Mouse (Mus musculus) liver, embryonic 12.5 days (tissue): Measurements from ENCODE around the gene Pdcd1lg2. TPM values are rescaled to one million over a fixed set of nuclear protein-coding genes. Genes with fewer than 3 reads are reported as not detected.

ENCODE experiments used
- ATAC-seq: fragments of 200-750 bp; cut with Nextera tagmentation; 2 replicates; pipeline ENCODE4 v1.8.0; 2017; ENCODE audit warnings: moderate number of reproducible peaks, mild to moderate bottlenecking, moderate library complexity
- H3K27ac ChIP-seq: fragments of 300-500 bp; sonication (generic); 2 replicates; pipeline ENCODE4 v1.5.1; 2016; ENCODE audit warnings: mild to moderate bottlenecking
- H3K27me3 ChIP-seq: fragments of 300-500 bp; sonication (generic); replicated peaks from 2 replicates; pipeline ENCODE4 v1.6.1; 2016; ENCODE audit warnings: mild to moderate bottlenecking, moderate library complexity
- H3K36me3 ChIP-seq: fragments of 300-500 bp; sonication (generic); 2 replicates; pipeline ENCODE4 v1.6.1; 2016; ENCODE audit warnings: mild to moderate bottlenecking, moderate library complexity
- H3K4me1 ChIP-seq: fragments of 300-500 bp; sonication (generic); 2 replicates; pipeline ENCODE4 v1.6.1; 2016
- H3K4me2 ChIP-seq: fragments of 300-500 bp; sonication (generic); 2 replicates; pipeline ENCODE4 v1.6.1; 2016; ENCODE audit warnings: mild to moderate bottlenecking, moderate library complexity
- H3K4me3 ChIP-seq: fragments of 300-500 bp; sonication (generic); 2 replicates; pipeline ENCODE4 v1.5.1; 2016; ENCODE audit warnings: mild to moderate bottlenecking, moderate library complexity
- H3K9ac ChIP-seq: fragments of 300-500 bp; sonication (generic); 2 replicates; pipeline ENCODE4 v1.6.1; 2016; ENCODE audit warnings: mild to moderate bottlenecking, moderate library complexity
- H3K9me3 ChIP-seq: fragments of 300-500 bp; sonication (generic); replicated peaks from 2 replicates; pipeline ENCODE4 v1.6.1; 2016; ENCODE audit warnings: mild to moderate bottlenecking, moderate library complexity
- WGBS: fragments of 180-500 bp; shearing (Covaris S2); methylation state at CpG from one replicate; pipeline ENCODE4 v1.1.7; 2016; ENCODE audit not compliant: insufficient replicate concordance; 5-methylcytosine and 5-hydroxymethylcytosine counted together
- polyA plus RNA-seq: library from polyadenylated mRNA; unstranded; fragments of >200 nt; fragmentation: Nextera tagmentation; extraction: Ambion mirVana; gene quantifications from 2 replicates; pipeline ENCODE4 v1.2.1, GENCODE M21; 2016

The Pdcd1lg2 gene
- polyA plus RNA-seq, 1 experiment from 2014 or later, result 0.17 TPM

DNA sequence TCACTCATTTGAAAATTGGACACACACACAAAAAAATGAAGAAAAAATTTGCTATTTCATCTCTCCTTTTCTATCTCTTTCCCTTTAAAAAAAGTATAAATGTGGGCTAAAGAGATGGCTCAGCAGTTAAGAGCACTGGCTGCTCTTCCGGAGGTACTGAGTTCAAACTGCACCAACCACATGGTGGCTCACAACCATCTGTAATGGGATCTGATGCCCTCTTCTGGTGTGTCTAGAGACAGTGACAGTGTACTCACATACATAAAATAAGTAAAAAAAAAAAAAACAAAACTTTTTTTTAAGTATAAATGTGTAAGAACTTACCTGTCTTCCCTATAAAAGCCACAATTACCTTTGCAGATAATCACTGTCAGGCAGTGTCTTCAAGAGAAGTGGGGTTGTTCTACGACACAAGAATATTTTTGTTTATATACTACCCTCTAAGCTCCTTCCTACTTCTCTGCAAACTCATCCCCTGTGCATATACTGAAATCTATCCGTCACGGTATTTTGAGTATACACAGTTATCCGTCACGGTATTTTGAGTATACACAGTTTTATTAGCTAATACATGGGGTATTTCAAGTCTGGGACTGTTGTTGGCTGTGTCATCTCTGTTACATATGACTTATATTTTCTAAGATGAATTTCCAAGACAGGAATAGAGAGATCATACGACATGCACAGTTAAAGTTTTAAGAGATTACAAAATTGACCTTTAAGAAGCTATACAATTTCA lies 40.0 kb upstream of the Pdcd1lg2 start:
- Histone ChIP-seq H3K36me3 (no peaks in the 10 kb centered on the region), H3K27ac (no peak overlapping the region), H3K9ac (no peak overlapping the region), H3K27me3 (no peaks in the 10 kb centered on the region), H3K9me3 (no peaks in the 10 kb centered on the region), H3K4me2 (no peak overlapping the region), H3K4me3 (no peak overlapping the region), H3K4me1 (peaks cover 44% of the 10 kb centered on the region)
- WGBS, result 76% methylated on average over 7 of the region's 7 CpGs
- ATAC-seq, result no peak

DNA sequence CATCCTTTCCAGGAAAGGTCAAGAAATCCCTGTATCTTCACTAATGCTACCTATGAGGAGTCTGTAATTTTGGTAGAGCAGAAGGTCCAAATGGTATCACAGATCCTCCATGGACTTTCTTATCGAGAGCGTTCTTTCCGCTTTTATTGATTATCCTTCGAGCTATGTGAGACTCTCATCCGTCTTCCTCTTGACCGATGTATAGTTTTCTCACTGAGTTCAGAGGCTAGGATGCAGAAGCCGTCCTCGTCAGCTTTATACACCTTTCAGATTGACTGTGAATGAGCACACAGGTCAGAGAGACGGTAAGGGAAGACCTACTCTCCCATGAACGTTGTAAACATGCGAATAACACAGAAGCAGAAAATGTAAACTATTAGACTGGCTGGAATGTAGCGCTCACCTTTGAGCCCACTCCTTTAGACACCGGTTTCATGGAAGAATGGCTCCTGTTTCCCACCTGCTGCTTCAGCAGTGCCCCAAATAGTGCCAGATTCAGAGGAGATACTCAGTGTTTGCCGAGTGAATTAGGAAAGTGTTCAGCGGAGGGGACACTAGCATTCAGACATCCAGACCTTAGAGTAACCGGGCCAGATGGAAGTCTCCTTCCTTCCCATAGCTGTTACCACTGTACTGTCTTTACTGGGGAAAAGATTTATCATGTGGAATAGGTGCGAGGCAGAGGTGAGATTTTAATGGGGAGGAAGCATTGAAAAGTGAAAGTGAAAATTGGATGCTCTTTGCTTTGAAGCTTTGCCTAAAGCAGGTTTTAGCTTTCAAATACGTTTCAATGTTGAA lies 39.2 kb upstream of the Pdcd1lg2 start:
- peak overlapping the region; percentile 51 for H3K4me2 ChIP-seq
- H3K27ac ChIP-seq, result no peak overlapping the region
- 69% methylated on average over 18 of the region's 18 CpGs for whole genome bisulfite sequencing
- H3K4me1 ChIP-seq, result peaks cover 37% of the 10 kb centered on the region
- H3K27me3 ChIP-seq, result no peaks in the 10 kb centered on the region
- H3K9ac ChIP-seq, result no peak overlapping the region
- H3K4me3 ChIP-seq, result peak overlapping the region; percentile 22; the same call in 1 of the 2 replicates
- no peaks in the 10 kb centered on the region for H3K9me3 ChIP-seq
- no peaks in the 10 kb centered on the region for H3K36me3 ChIP-seq
- ATAC-seq, result no peak

DNA sequence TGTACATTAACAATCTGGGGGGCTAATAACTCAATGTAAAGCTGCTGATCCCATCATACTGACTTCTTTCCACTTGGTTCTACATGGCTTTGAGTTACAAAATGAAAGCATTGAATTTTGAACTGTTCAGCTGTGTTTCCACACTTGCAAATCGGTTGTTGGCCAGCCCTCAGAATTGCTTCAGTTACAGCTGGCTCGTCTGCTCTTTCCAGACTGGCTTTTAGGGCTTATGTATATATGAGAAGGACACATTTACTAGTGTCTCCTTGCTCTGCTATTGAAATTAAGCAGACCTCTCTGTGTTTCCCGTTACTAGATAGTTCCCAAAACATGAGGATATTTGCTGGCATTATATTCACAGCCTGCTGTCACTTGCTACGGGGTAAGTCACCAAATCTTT lies 38.6 kb upstream of the Pdcd1lg2 start:
- no peak overlapping the region for H3K27ac ChIP-seq
- no peak overlapping the region for H3K9ac ChIP-seq
- H3K4me2 ChIP-seq, result peak overlapping the region; percentile 51
- peaks cover 33% of the 10 kb centered on the region for H3K4me1 ChIP-seq
- 64% methylated on average over 4 of the region's 4 CpGs for WGBS
- H3K27me3 ChIP-seq, result no peaks in the 10 kb centered on the region
- H3K36me3 ChIP-seq, result no peaks in the 10 kb centered on the region
- peak overlapping the region; percentile 22; the same call in 1 of the 2 replicates for H3K4me3 ChIP-seq
- H3K9me3 ChIP-seq, result no peaks in the 10 kb centered on the region
- no peak for ATAC-seq

GRCm38 (mm10) chr19:29372621-29373020 lies 38.1 kb upstream of the Pdcd1lg2 start:
- peaks cover 29% of the 10 kb centered on the region for H3K4me1 ChIP-seq
- no peak overlapping the region for H3K27ac ChIP-seq
- 70% methylated on average over 3 of the region's 3 CpGs for WGBS
- no peak overlapping the region for H3K9ac ChIP-seq
- H3K4me2 ChIP-seq, result no peak overlapping the region
- H3K4me3 ChIP-seq, result no peak overlapping the region
- H3K9me3 ChIP-seq, result no peaks in the 10 kb centered on the region
- ATAC-seq, result no peak
- no peaks in the 10 kb centered on the region for H3K27me3 ChIP-seq
- no peaks in the 10 kb centered on the region for H3K36me3 ChIP-seq

DNA sequence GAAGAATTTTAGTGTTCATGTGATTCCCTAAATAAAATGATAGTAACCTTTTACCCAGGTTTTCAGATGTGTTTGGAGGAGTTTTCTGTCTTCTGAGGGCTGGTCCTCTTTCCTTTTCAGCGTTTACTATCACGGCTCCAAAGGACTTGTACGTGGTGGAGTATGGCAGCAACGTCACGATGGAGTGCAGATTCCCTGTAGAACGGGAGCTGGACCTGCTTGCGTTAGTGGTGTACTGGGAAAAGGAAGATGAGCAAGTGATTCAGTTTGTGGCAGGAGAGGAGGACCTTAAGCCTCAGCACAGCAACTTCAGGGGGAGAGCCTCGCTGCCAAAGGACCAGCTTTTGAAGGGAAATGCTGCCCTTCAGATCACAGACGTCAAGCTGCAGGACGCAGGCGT lies 37.3 kb upstream of the Pdcd1lg2 start:
- H3K36me3 ChIP-seq, result no peaks in the 10 kb centered on the region
- H3K4me3 ChIP-seq, result no peak overlapping the region
- H3K9me3 ChIP-seq, result no peaks in the 10 kb centered on the region
- no peak overlapping the region for H3K27ac ChIP-seq
- no peaks in the 10 kb centered on the region for H3K27me3 ChIP-seq
- H3K9ac ChIP-seq, result no peak overlapping the region
- no peak overlapping the region for H3K4me2 ChIP-seq
- H3K4me1 ChIP-seq, result peaks cover 21% of the 10 kb centered on the region
- 73% methylated on average over 11 of the region's 11 CpGs for WGBS
- no peak for ATAC-seq

- Histone ChIP-seq H3K9me3 (no peaks in the 10 kb centered on the region), H3K4me3 (no peak overlapping the region), H3K27ac (no peak overlapping the region), H3K27me3 (no peaks in the 10 kb centered on the region), H3K9ac (no peak overlapping the region), H3K4me2 (no peak overlapping the region), H3K4me1 (peaks cover 14% of the 10 kb centered on the region), H3K36me3 (no peaks in the 10 kb centered on the region)
- 81% methylated on average over 9 of the region's 9 CpGs for WGBS
- ATAC-seq, result no peak
Observed at GRCm38 (mm10) chr19:29374947-29375346, 35.8 kb upstream of the Pdcd1lg2 start.

DNA sequence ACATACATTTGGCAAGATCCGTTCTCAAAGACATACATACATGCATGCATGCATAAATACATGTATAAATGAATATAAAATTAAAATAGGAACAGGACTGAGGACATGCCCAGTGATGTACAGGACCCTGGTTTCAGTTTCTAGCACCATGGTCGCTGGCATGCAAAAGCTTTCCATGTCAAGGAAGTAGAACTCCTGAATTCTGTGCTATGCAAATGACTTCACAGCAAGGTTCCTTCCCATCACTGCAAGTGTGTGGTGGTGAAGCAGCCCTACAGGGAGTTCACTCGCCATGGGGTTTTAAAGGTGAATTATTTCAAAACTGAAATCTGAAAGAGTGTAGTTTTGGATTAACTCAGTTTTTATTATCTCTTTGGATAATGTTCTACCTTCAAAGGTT lies 34.3 kb upstream of the Pdcd1lg2 start:
- peaks cover 12% of the 10 kb centered on the region for H3K4me1 ChIP-seq
- no peak for ATAC-seq
- 67% methylated on average over 3 of the region's 3 CpGs for WGBS

GRCm38 (mm10) chr19:29379839-29380603 lies 30.7 kb upstream of the Pdcd1lg2 start:
- WGBS, result 80% methylated on average over 14 of the region's 14 CpGs
- Histone ChIP-seq H3K9me3 (no peaks in the 10 kb centered on the region), H3K36me3 (peaks cover 3% of the 10 kb centered on the region; the same call in 1 of the 2 replicates), H3K4me3 (no peak overlapping the region), H3K9ac (no peak overlapping the region), H3K4me2 (no peak overlapping the region), H3K4me1 (peaks cover 9% of the 10 kb centered on the region; the same call in 1 of the 2 replicates), H3K27me3 (no peaks in the 10 kb centered on the region), H3K27ac (no peak overlapping the region)
- no peak for ATAC-seq

More for the DNA sequence above, 34.3 kb upstream of the Pdcd1lg2 start:
- Histone ChIP-seq H3K9me3 (no peaks in the 10 kb centered on the region), H3K4me2 (no peak overlapping the region), H3K27ac (no peak overlapping the region), H3K27me3 (no peaks in the 10 kb centered on the region), H3K9ac (no peak overlapping the region), H3K36me3 (no peaks in the 10 kb centered on the region), H3K4me3 (no peak overlapping the region)

GRCm38 (mm10) chr19:29383368-29383767 lies 27.4 kb upstream of the Pdcd1lg2 start:
- WGBS, result 79% methylated on average over 5 of the region's 5 CpGs
- Histone ChIP-seq H3K4me1 (peaks cover 11% of the 10 kb centered on the region; the same call in 1 of the 2 replicates), H3K4me2 (no peak overlapping the region), H3K36me3 (peaks cover 3% of the 10 kb centered on the region; the same call in 1 of the 2 replicates), H3K9ac (no peak overlapping the region), H3K9me3 (no peaks in the 10 kb centered on the region), H3K27ac (no peak overlapping the region), H3K4me3 (no peak overlapping the region), H3K27me3 (no peaks in the 10 kb centered on the region)
- no peak for ATAC-seq

DNA sequence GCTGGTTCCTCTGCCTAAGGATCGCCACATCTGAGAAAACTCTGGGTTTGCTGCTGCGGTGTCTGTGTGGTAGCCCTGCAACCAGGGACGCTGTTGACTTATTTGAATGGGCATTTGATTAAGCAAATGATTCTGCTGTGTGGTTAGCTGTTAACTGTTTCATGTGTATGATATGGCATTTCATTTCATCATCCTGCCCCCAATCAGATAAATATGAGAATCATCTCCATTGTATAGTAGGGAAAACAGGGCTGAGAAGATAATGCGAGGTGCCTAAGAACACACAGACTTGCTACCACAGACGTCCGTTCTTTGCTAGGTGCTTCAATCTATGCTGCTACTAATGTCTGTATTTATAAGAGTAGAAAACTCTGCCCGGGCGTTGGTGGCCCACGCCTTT lies 26.3 kb upstream of the Pdcd1lg2 start:
- Histone ChIP-seq H3K9ac (no peak overlapping the region), H3K4me1 (peaks cover 11% of the 10 kb centered on the region; the same call in 1 of the 2 replicates), H3K4me3 (no peak overlapping the region), H3K36me3 (peaks cover 3% of the 10 kb centered on the region; the same call in 1 of the 2 replicates), H3K4me2 (no peak overlapping the region), H3K27me3 (no peaks in the 10 kb centered on the region), H3K27ac (no peak overlapping the region), H3K9me3 (no peaks in the 10 kb centered on the region)
- 79% methylated on average over 9 of the region's 9 CpGs for WGBS
- no peak for ATAC-seq

DNA sequence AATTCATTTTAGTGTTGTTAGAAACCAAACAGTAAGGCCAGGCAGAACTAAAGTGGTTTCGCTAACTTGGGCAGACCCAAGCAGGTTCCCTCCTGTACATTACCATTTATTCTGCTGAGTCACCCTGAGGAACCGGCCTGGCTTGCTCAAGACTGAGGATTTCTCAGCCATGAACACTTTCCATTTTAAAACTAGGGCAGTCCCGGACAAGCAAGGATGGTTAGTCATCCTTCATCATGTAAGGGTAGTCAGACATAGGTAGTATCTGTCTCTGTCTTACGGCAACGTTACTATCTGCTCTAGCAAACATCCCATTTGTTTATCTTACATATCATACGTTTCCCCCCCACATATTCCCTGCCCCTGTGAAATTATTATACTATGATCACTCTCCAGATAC lies 25.7 kb upstream of the Pdcd1lg2 start:
- H3K9me3 ChIP-seq, result no peaks in the 10 kb centered on the region
- H3K27me3 ChIP-seq, result no peaks in the 10 kb centered on the region
- no peak overlapping the region for H3K9ac ChIP-seq
- peaks cover 11% of the 10 kb centered on the region; the same call in 1 of the 2 replicates for H3K4me1 ChIP-seq
- H3K36me3 ChIP-seq, result peaks cover 3% of the 10 kb centered on the region; the same call in 1 of the 2 replicates
- H3K4me3 ChIP-seq, result no peak overlapping the region
- H3K27ac ChIP-seq, result no peak overlapping the region
- no peak for ATAC-seq
- WGBS, result 47% methylated on average over 6 of the region's 6 CpGs
- H3K4me2 ChIP-seq, result no peak overlapping the region
